Mouse (Mus musculus) kidney, embryonic 15.5 days (tissue): Measurements from ENCODE around the gene Fam160a2. TPM values are rescaled to one million over a fixed set of nuclear protein-coding genes. Genes with fewer than 3 reads are reported as not detected.
"Not testable (repeated sequence)": the region's sequence is repeated elsewhere in the genome, so short reads cannot be mapped to it uniquely, and the experiment has no call there.

Experiments
- ATAC-seq: fragments of 200-750 bp; cut with Nextera tagmentation; replicated peaks from 2 replicates; pipeline ENCODE4 v1.8.0; 2017; ENCODE audit warnings: moderate TSS enrichment; ENCODE audit not compliant: low FRiP score
- H3K27ac ChIP-seq: fragments of 300-500 bp; sonication (generic); 2 replicates; pipeline ENCODE4 v1.5.1; 2015; ENCODE audit warnings: mild to moderate bottlenecking, inconsistent platforms
- H3K27me3 ChIP-seq: fragments of 300-500 bp; sonication (generic); 2 replicates; pipeline ENCODE4 v1.6.1; 2015; ENCODE audit warnings: inconsistent platforms
- H3K36me3 ChIP-seq: fragments of 300-500 bp; sonication (generic); 2 replicates; pipeline ENCODE4 v1.6.1; 2015; ENCODE audit warnings: inconsistent platforms
- H3K4me1 ChIP-seq: fragments of 300-500 bp; sonication (generic); 2 replicates; pipeline ENCODE4 v1.6.1; 2015; ENCODE audit warnings: inconsistent platforms
- H3K4me2 ChIP-seq: fragments of 300-500 bp; sonication (generic); 2 replicates; pipeline ENCODE4 v1.6.1; 2015; ENCODE audit warnings: moderate library complexity, mild to moderate bottlenecking, inconsistent platforms
- H3K4me3 ChIP-seq: fragments of 300-500 bp; sonication (generic); replicated peaks from 2 replicates; pipeline ENCODE4 v1.5.1; 2015; ENCODE audit warnings: mild to moderate bottlenecking, inconsistent platforms
- H3K9ac ChIP-seq: fragments of 300-500 bp; sonication (generic); 2 replicates; pipeline ENCODE4 v1.6.1; 2015; ENCODE audit warnings: mild to moderate bottlenecking, inconsistent platforms
- H3K9me3 ChIP-seq: fragments of 300-500 bp; sonication (generic); replicated peaks from 2 replicates; pipeline ENCODE4 v1.6.1; 2016; ENCODE audit warnings: inconsistent platforms
- WGBS: fragments of 180-500 bp; shearing (Covaris S2); methylation state at CpG from one replicate; pipeline ENCODE4 v1.1.7; 2015; ENCODE audit warnings: mixed read lengths; 5-methylcytosine and 5-hydroxymethylcytosine counted together
- polyA plus RNA-seq: library from polyadenylated mRNA; unstranded; fragments of >200 nt; fragmentation: Nextera tagmentation; extraction: Ambion mirVana; gene quantifications from 2 replicates; pipeline ENCODE4 v1.2.1, GENCODE M21; 2015

The Fam160a2 gene
- polyA plus RNA-seq, 1 experiment from 2014 or later = 47.4 TPM

DNA sequence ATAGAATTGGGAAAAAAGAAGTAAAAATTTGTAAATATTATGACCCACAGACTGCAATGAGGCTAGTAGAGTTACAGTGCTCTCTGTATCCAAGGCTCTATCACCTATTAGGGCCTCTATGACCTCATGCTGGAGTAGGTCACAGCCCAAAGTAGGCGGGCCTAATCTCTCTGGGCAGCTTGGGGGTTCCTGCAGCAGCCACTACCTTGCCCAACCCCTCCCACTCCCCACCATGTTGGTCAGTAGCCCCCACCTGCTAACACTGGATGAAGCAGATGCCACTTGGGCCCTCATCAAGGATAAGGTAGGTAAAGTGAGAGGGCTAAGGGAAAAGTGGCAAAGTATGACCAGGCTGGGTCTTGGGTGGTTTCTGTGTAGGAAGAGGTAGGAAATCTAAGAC, 25.0 kb downstream of the Fam160a2 start, which contains the start of gene Gm5901:
Gene Gm5901 (plus strand): TSS at position 173 of the 400 bp plus-strand sequence.
- H3K9ac ChIP-seq = no peak within 1 kb of the TSS
- H3K4me3 ChIP-seq = no peak within 1 kb of the TSS
- H3K4me2 ChIP-seq = no peak within 1 kb of the TSS
- WGBS = 88% methylated on average over 1 of the region's 1 CpGs
- no peak within 1 kb of the TSS for H3K27ac ChIP-seq
- H3K36me3 ChIP-seq = peaks cover 53% of the 10 kb centered on the region
- H3K4me1 ChIP-seq = no peaks in the 10 kb centered on the region
- no peaks in the 10 kb centered on the region for H3K27me3 ChIP-seq
- ATAC-seq = no peak
- H3K9me3 ChIP-seq = no peaks in the 10 kb centered on the region

GRCm38 (mm10) chr7:105373976-105374375, 25.9 kb downstream of the Fam160a2 start:
- Histone ChIP-seq H3K36me3 (peaks cover 44% of the 10 kb centered on the region), H3K9me3 (no peaks in the 10 kb centered on the region), H3K4me1 (no peaks in the 10 kb centered on the region), H3K4me3 (no peak overlapping the region), H3K27ac (no peak overlapping the region), H3K27me3 (no peaks in the 10 kb centered on the region), H3K4me2 (no peak overlapping the region), H3K9ac (no peak overlapping the region)
- no peak for ATAC-seq
- 94% methylated on average over 3 of the region's 3 CpGs for WGBS

DNA sequence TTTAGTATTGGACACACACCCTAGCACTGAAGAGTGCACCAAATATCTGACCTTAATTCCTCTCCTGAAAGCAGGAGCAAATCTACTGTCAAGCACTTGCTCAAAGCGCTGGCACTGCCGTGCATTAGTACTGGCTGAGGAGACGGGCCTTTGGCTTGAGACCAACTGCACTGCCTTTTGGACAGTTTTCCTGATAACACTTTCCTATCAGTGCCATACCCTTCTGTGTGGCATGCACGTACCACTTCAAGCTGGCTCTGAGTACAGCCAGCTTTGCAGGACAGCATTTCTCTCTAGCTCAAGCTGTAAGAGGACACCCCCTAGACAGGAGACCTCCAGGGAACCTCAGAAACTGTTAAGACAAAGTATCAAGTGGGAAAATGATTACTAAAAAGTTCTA, 26.3 kb downstream of the Fam160a2 start:
- H3K4me3 ChIP-seq = no peak overlapping the region
- ATAC-seq = no peak
- WGBS = 92% methylated on average over 4 of the region's 4 CpGs

GRCm38 (mm10) chr7:105372912-105373311, 26.9 kb downstream of the Fam160a2 start:
- H3K36me3 ChIP-seq = peaks cover 33% of the 10 kb centered on the region
- no peaks in the 10 kb centered on the region for H3K4me1 ChIP-seq
- 85% methylated on average over 1 of the region's 1 CpGs for WGBS
- no peak overlapping the region for H3K4me2 ChIP-seq
- H3K27me3 ChIP-seq = no peaks in the 10 kb centered on the region
- ATAC-seq = no peak
- no peaks in the 10 kb centered on the region for H3K9me3 ChIP-seq
- no peak overlapping the region for H3K4me3 ChIP-seq
- H3K9ac ChIP-seq = no peak overlapping the region
- H3K27ac ChIP-seq = no peak overlapping the region

More for the DNA sequence above, 26.3 kb downstream of the Fam160a2 start:
- no peak overlapping the region for H3K9ac ChIP-seq
- H3K36me3 ChIP-seq = peaks cover 39% of the 10 kb centered on the region
- no peak overlapping the region for H3K4me2 ChIP-seq
- H3K4me1 ChIP-seq = no peaks in the 10 kb centered on the region
- H3K27me3 ChIP-seq = no peaks in the 10 kb centered on the region
- H3K9me3 ChIP-seq = no peaks in the 10 kb centered on the region
- no peak overlapping the region for H3K27ac ChIP-seq

- H3K4me1 ChIP-seq = no peaks in the 10 kb centered on the region
- 89% methylated on average over 4 of the region's 4 CpGs for WGBS
These were observed 31.3 kb downstream of the Fam160a2 start for GRCm38 (mm10) chr7:105368521-105368920.

DNA sequence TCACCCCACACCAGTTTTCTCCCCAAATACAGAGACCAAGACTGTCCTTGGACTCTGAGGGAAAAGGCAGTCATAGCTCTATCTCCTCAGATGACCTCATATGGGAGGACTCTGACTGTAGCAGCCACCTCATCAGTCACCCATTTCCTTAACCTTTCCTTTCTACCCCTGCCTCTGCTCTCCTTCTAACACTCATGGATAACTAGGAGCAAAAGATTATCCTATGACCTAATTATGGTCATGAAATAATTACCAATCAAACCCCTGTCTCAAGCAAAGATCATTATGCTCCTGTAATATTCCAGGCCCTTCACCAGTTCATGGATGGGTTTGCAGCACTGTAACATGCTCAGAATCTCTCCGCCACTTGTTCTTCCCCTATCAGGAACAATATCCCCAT, 31.9 kb downstream of the Fam160a2 start, which contains the start of gene Olfr692:
Gene Olfr692 (plus strand): TSS at position 301 of the 400 bp plus-strand sequence.
- ATAC-seq = no peak
- WGBS = 91% methylated on average over 1 of the region's 1 CpGs
- H3K27ac ChIP-seq = no peak within 1 kb of the TSS

More at GRCm38 (mm10) chr7:105368521-105368920, 31.3 kb downstream of the Fam160a2 start:
- no peak overlapping the region for H3K9ac ChIP-seq
- H3K4me2 ChIP-seq = no peak overlapping the region
- H3K9me3 ChIP-seq = no peaks in the 10 kb centered on the region
- H3K27ac ChIP-seq = no peak overlapping the region
- H3K36me3 ChIP-seq = no peaks in the 10 kb centered on the region; the same call in 1 of the 2 replicates
- H3K4me3 ChIP-seq = no peak overlapping the region
- ATAC-seq = no peak
- H3K27me3 ChIP-seq = no peaks in the 10 kb centered on the region

DNA sequence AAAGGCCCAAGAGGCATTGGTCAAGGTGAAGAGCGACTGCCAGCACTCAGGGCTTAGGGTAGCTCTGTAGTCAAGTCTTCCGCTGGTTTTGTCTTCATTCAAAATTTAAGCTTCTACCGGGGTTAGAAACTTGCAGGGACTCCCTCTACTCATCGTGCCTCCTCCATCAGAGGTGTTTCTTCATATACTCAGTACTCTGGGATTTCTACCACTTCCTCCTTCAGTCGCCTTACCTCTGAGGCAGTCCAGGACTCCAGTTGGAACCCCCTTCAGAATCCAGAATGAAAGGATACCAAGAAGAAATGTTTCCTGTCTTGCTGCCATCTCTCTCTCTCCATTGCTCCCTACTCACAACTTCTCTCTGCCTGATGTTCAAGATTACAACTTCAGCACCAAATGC, 32.6 kb downstream of the Fam160a2 start:
- Histone ChIP-seq H3K9me3 (no peaks in the 10 kb centered on the region), H3K4me1 (no peaks in the 10 kb centered on the region), H3K9ac (no peak overlapping the region), H3K27me3 (no peaks in the 10 kb centered on the region), H3K27ac (no peak overlapping the region), H3K36me3 (no peaks in the 10 kb centered on the region), H3K4me3 (no peak overlapping the region), H3K4me2 (no peak overlapping the region)
- WGBS = 88% methylated on average over 5 of the region's 5 CpGs
- ATAC-seq = no peak

More for the DNA sequence above, 31.9 kb downstream of the Fam160a2 start, which contains the start of gene Olfr692:
- Histone ChIP-seq H3K36me3 (no peaks in the 10 kb centered on the region; the same call in 1 of the 2 replicates), H3K4me1 (no peaks in the 10 kb centered on the region), H3K9me3 (no peaks in the 10 kb centered on the region), H3K4me3 (no peak within 1 kb of the TSS), H3K4me2 (no peak within 1 kb of the TSS), H3K9ac (no peak within 1 kb of the TSS), H3K27me3 (no peaks in the 10 kb centered on the region)

- H3K9ac ChIP-seq = no peak overlapping the region
- H3K27me3 ChIP-seq = no peaks in the 10 kb centered on the region
- no peak for ATAC-seq
- no peak overlapping the region for H3K4me3 ChIP-seq
- no peak overlapping the region for H3K27ac ChIP-seq
- no peaks in the 10 kb centered on the region for H3K4me1 ChIP-seq
- no peaks in the 10 kb centered on the region for H3K36me3 ChIP-seq
- H3K9me3 ChIP-seq = no peaks in the 10 kb centered on the region
- WGBS = 76% methylated on average over 2 of the region's 2 CpGs
- H3K4me2 ChIP-seq = no peak overlapping the region
These were observed 38.1 kb downstream of the Fam160a2 start for GRCm38 (mm10) chr7:105361713-105362112.

GRCm38 (mm10) chr7:105356487-105356886, 43.4 kb downstream of the Fam160a2 start:
- H3K9me3 ChIP-seq, H3K4me3 ChIP-seq, H3K9ac ChIP-seq, H3K27me3 ChIP-seq, H3K27ac ChIP-seq, H3K4me1 ChIP-seq, ATAC-seq, H3K4me2 ChIP-seq, H3K36me3 ChIP-seq: not testable (repeated sequence)
- WGBS = 95% methylated on average over 1 of the region's 2 CpGs

DNA sequence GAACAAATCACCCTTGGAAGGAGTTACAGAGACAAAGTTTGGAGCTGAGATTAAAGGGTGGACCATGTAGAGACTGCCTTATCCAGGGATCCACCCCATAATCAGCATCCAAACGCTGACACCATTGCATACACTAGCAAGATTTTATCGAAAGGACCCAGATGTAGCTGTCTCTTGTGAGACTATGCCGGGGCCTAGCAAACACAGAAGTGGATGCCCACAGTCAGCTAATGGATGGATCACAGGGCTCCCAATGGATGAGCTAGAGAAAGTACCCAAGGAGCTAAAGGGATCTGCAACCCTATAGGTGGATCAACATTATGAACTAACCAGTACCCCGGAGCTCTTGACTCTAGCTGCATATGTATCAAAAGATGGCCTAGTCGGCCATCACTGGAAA, 43.8 kb downstream of the Fam160a2 start:
- no CpG with 5 or more reads among the region's 5 CpGs for WGBS
- ATAC-seq = not testable (repeated sequence)

GRCm38 (mm10) chr7:105342752-105343151, 57.1 kb downstream of the Fam160a2 start:
- WGBS = 81% methylated on average over 2 of the region's 2 CpGs

More for the DNA sequence above, 43.8 kb downstream of the Fam160a2 start:
- H3K4me3 ChIP-seq, H3K4me2 ChIP-seq, H3K36me3 ChIP-seq, H3K4me1 ChIP-seq, H3K9ac ChIP-seq, H3K9me3 ChIP-seq, H3K27ac ChIP-seq, H3K27me3 ChIP-seq: not testable (repeated sequence)

DNA sequence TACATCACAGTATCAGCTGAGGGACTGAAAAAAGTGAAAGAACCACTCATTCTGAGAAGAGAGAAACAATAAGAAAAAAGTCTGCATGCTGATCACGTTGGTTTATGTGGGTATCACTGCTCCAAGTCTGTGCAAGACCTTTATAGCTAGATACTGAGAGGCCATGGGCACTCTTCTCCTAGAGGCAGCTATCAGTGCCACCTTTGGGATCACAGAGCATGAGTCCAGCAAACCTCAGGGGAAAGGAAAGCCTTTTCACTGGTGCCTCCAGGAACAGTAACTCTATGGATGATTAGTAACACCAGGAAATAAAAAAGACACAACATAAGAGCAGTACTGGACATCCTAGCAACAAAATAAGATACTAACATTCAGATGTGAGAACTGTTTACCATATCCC, 57.7 kb downstream of the Fam160a2 start, which contains the start of gene Olfr691:
Gene Olfr691 (minus strand): TSS at position 101 of the 400 bp plus-strand sequence.
- H3K4me2 ChIP-seq = no peak within 1 kb of the TSS
- H3K27ac ChIP-seq = no peak within 1 kb of the TSS
- no peaks in the 10 kb centered on the region for H3K9me3 ChIP-seq
- no peaks in the 10 kb centered on the region for H3K4me1 ChIP-seq
- no peaks in the 10 kb centered on the region for H3K27me3 ChIP-seq
- H3K4me3 ChIP-seq = no peak within 1 kb of the TSS
- H3K9ac ChIP-seq = no peak within 1 kb of the TSS
- no peaks in the 10 kb centered on the region for H3K36me3 ChIP-seq
- ATAC-seq = no peak
- 51% methylated on average over 1 of the region's 1 CpGs for WGBS

More at GRCm38 (mm10) chr7:105342752-105343151, 57.1 kb downstream of the Fam160a2 start:
- Histone ChIP-seq H3K4me3 (no peak overlapping the region), H3K4me2 (no peak overlapping the region), H3K9ac (no peak overlapping the region), H3K4me1 (no peaks in the 10 kb centered on the region), H3K27ac (no peak overlapping the region), H3K36me3 (no peaks in the 10 kb centered on the region), H3K27me3 (no peaks in the 10 kb centered on the region), H3K9me3 (no peaks in the 10 kb centered on the region)
- ATAC-seq = no peak

DNA sequence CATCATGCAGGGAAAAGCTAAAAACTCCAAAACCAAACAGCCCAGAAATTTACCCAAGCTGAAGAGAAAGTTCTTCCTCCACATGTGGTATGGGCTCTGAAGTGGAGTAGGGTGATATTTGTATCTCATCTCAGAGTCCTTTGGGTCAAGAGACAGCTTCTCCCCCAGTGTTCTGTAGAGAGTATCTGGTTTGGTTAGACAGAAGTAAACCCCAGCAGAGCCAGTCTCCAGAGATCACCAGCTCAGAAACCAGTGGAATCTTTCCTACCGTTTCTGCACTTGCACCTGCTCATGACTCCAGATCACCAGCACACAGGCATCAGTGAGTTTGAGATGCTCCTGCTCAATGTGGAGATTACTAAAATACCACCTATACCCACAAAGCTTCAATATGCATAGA, 65.8 kb downstream of the Fam160a2 start, which contains the start of gene Olfr690:
Gene Olfr690 (minus strand): TSS at position 101 of the 400 bp plus-strand sequence.
- WGBS = 88% methylated on average over 1 of the region's 1 CpGs
- H3K27me3 ChIP-seq = no peaks in the 10 kb centered on the region
- no peaks in the 10 kb centered on the region for H3K4me1 ChIP-seq
- no peak within 1 kb of the TSS for H3K4me2 ChIP-seq
- no peak for ATAC-seq
- H3K4me3 ChIP-seq = no peak within 1 kb of the TSS
- H3K9ac ChIP-seq = no peak within 1 kb of the TSS
- no peak within 1 kb of the TSS for H3K27ac ChIP-seq
- no peaks in the 10 kb centered on the region for H3K36me3 ChIP-seq
- H3K9me3 ChIP-seq = no peaks in the 10 kb centered on the region
